Mouse (Mus musculus) hindbrain, embryonic 14.5 days (tissue): Measurements from ENCODE around the gene Rap1gap2. TPM values are rescaled to one million over a fixed set of nuclear protein-coding genes. Genes with fewer than 3 reads are reported as not detected.

ENCODE experiments used
- ATAC-seq: fragments of 200-750 bp; cut with Nextera tagmentation; 2 replicates; pipeline ENCODE4 v1.8.0; 2017; ENCODE audit warnings: moderate number of reproducible peaks, mild to moderate bottlenecking, moderate TSS enrichment, moderate library complexity; ENCODE audit not compliant: low FRiP score
- DNase-seq: peaks from one replicate; pipeline ENCODE4 v3.0.0-alpha.2; 2015; ENCODE audit warnings: low spot score
- H3K27ac ChIP-seq: fragments of 300-500 bp; sonication (generic); 2 replicates; pipeline ENCODE4 v1.5.1; 2014; ENCODE audit warnings: mild to moderate bottlenecking, moderate library complexity
- H3K27me3 ChIP-seq: fragments of 300-500 bp; sonication (generic); 2 replicates; pipeline ENCODE4 v1.6.1; 2014; ENCODE audit warnings: mild to moderate bottlenecking, low read length, mixed read lengths; ENCODE audit not compliant: control insufficient read depth, insufficient read depth
- H3K36me3 ChIP-seq: fragments of 300-500 bp; sonication (generic); replicated peaks from 2 replicates; pipeline ENCODE4 v1.6.1; 2014; ENCODE audit not compliant: control insufficient read depth, insufficient read depth
- H3K4me1 ChIP-seq: fragments of 300-500 bp; sonication (generic); replicated peaks from 2 replicates; pipeline ENCODE4 v1.6.1; 2014; ENCODE audit warnings: antibody characterized with exemption, low read length, mixed read lengths; ENCODE audit not compliant: control insufficient read depth, insufficient read depth
- H3K4me2 ChIP-seq: fragments of 300-500 bp; sonication (generic); replicated peaks from 2 replicates; pipeline ENCODE4 v1.6.1; 2014; ENCODE audit warnings: mild to moderate bottlenecking, moderate library complexity
- H3K4me3 ChIP-seq: fragments of 300-500 bp; sonication (generic); replicated peaks from 2 replicates; pipeline ENCODE4 v1.5.1; 2014; ENCODE audit warnings: mild to moderate bottlenecking, low read length
- H3K9ac ChIP-seq: fragments of 300-500 bp; sonication (generic); 2 replicates; pipeline ENCODE4 v1.6.1; 2014
- H3K9me3 ChIP-seq: fragments of 300-500 bp; sonication (generic); 2 replicates; pipeline ENCODE4 v1.6.1; 2016; ENCODE audit warnings: low read length; ENCODE audit not compliant: control insufficient read depth
- WGBS: fragments of 180-500 bp; shearing (Covaris S2); extraction: QIAGEN DNeasy Blood & Tissue Kit; methylation state at CpG from one replicate; pipeline ENCODE4 v1.1.7; 2014; 5-methylcytosine and 5-hydroxymethylcytosine counted together
- polyA plus RNA-seq: library from polyadenylated mRNA; unstranded; fragments of >200 nt; fragmentation: Nextera tagmentation; extraction: Ambion mirVana; gene quantifications from 2 replicates; pipeline ENCODE4 v1.2.1, GENCODE M21; 2014

The Rap1gap2 gene
- polyA plus RNA-seq, 1 experiment from 2014 or later, result 11.2 TPM

GRCm38 (mm10) chr11:74447991-74448403 is 162.7 kb downstream of the Rap1gap2 start:
- no peaks in the 10 kb centered on the region for H3K27me3 ChIP-seq
- DNase-seq (no peak), ATAC-seq (no peak)
- no peak overlapping the region for H3K9ac ChIP-seq
- no peaks in the 10 kb centered on the region for H3K4me1 ChIP-seq
- 89% methylated on average over 6 of the region's 6 CpGs for WGBS
- H3K4me3 ChIP-seq, result no peak overlapping the region
- H3K27ac ChIP-seq, result no peak overlapping the region
- H3K4me2 ChIP-seq, result no peak overlapping the region
- H3K36me3 ChIP-seq, result no peaks in the 10 kb centered on the region
- H3K9me3 ChIP-seq, result no peaks in the 10 kb centered on the region

- Histone ChIP-seq H3K4me1 (no peaks in the 10 kb centered on the region), H3K27ac (no peak overlapping the region)
These were observed 165.1 kb downstream of the Rap1gap2 start for GRCm38 (mm10) chr11:74445591-74445990.

GRCm38 (mm10) chr11:74443924-74444256 is 166.8 kb downstream of the Rap1gap2 start:
- no peaks in the 10 kb centered on the region for H3K9me3 ChIP-seq
- no peak for DNase-seq
- H3K27me3 ChIP-seq, result no peaks in the 10 kb centered on the region
- H3K27ac ChIP-seq, result no peak overlapping the region
- 76% methylated on average over 5 of the region's 5 CpGs for WGBS
- H3K36me3 ChIP-seq, result no peaks in the 10 kb centered on the region
- H3K9ac ChIP-seq, result no peak overlapping the region
- ATAC-seq, result no peak
- no peak overlapping the region for H3K4me2 ChIP-seq
- H3K4me1 ChIP-seq, result no peaks in the 10 kb centered on the region
- no peak overlapping the region for H3K4me3 ChIP-seq

More at GRCm38 (mm10) chr11:74445591-74445990, 165.1 kb downstream of the Rap1gap2 start:
- H3K4me2 ChIP-seq, result no peak overlapping the region
- no peak overlapping the region for H3K9ac ChIP-seq
- ATAC-seq (no peak), DNase-seq (no peak)
- H3K36me3 ChIP-seq, result no peaks in the 10 kb centered on the region
- no peak overlapping the region for H3K4me3 ChIP-seq
- 80% methylated on average over 3 of the region's 3 CpGs for WGBS
- no peaks in the 10 kb centered on the region for H3K27me3 ChIP-seq
- H3K9me3 ChIP-seq, result no peaks in the 10 kb centered on the region

GRCm38 (mm10) chr11:74443147-74443923 is 167.4 kb downstream of the Rap1gap2 start:
- no peak for DNase-seq
- no peaks in the 10 kb centered on the region for H3K36me3 ChIP-seq
- no peak overlapping the region for H3K4me3 ChIP-seq
- ATAC-seq, result no peak
- no peak overlapping the region for H3K27ac ChIP-seq
- no peaks in the 10 kb centered on the region for H3K9me3 ChIP-seq
- H3K9ac ChIP-seq, result no peak overlapping the region
- H3K4me1 ChIP-seq, result no peaks in the 10 kb centered on the region
- no peaks in the 10 kb centered on the region for H3K27me3 ChIP-seq
- 90% methylated on average over 6 of the region's 6 CpGs for WGBS
- no peak overlapping the region for H3K4me2 ChIP-seq

- no peaks in the 10 kb centered on the region for H3K4me1 ChIP-seq
- no peaks in the 10 kb centered on the region for H3K36me3 ChIP-seq
- H3K27ac ChIP-seq, result no peak overlapping the region
- DNase-seq (no peak), ATAC-seq (no peak)
- H3K9ac ChIP-seq, result no peak overlapping the region
- no peaks in the 10 kb centered on the region for H3K9me3 ChIP-seq
- no peak overlapping the region for H3K4me3 ChIP-seq
- no peak overlapping the region for H3K4me2 ChIP-seq
- no peaks in the 10 kb centered on the region for H3K27me3 ChIP-seq
- WGBS, result 87% methylated on average over 4 of the region's 4 CpGs
These were observed 168.3 kb downstream of the Rap1gap2 start for GRCm38 (mm10) chr11:74442396-74442795.

- 84% methylated on average over 8 of the region's 8 CpGs for WGBS
- no peaks in the 10 kb centered on the region for H3K36me3 ChIP-seq
- H3K4me1 ChIP-seq, result no peaks in the 10 kb centered on the region
- no peak overlapping the region for H3K9ac ChIP-seq
- no peaks in the 10 kb centered on the region for H3K27me3 ChIP-seq
- ATAC-seq (no peak), DNase-seq (no peak)
- no peak overlapping the region for H3K27ac ChIP-seq
- no peaks in the 10 kb centered on the region for H3K9me3 ChIP-seq
- no peak overlapping the region for H3K4me3 ChIP-seq
- no peak overlapping the region for H3K4me2 ChIP-seq
These were observed 170.6 kb downstream of the Rap1gap2 start for GRCm38 (mm10) chr11:74440112-74440511.

GRCm38 (mm10) chr11:74439202-74439601 is 171.5 kb downstream of the Rap1gap2 start:
- H3K27ac ChIP-seq, result no peak overlapping the region
- DNase-seq (no peak), ATAC-seq (no peak)
- H3K9ac ChIP-seq, result no peak overlapping the region
- H3K27me3 ChIP-seq, result no peaks in the 10 kb centered on the region
- no peaks in the 10 kb centered on the region for H3K9me3 ChIP-seq
- WGBS, result 63% methylated on average over 6 of the region's 6 CpGs
- no peaks in the 10 kb centered on the region for H3K36me3 ChIP-seq
- H3K4me1 ChIP-seq, result no peaks in the 10 kb centered on the region
- H3K4me3 ChIP-seq, result no peak overlapping the region
- H3K4me2 ChIP-seq, result no peak overlapping the region

GRCm38 (mm10) chr11:74438249-74438648 is 172.5 kb downstream of the Rap1gap2 start:
- no peaks in the 10 kb centered on the region for H3K36me3 ChIP-seq
- no peaks in the 10 kb centered on the region for H3K9me3 ChIP-seq
- no peak overlapping the region for H3K4me3 ChIP-seq
- ATAC-seq, result no peak
- H3K27ac ChIP-seq, result no peak overlapping the region
- H3K4me1 ChIP-seq, result no peaks in the 10 kb centered on the region
- no peak overlapping the region for H3K9ac ChIP-seq
- no peak overlapping the region for H3K4me2 ChIP-seq
- H3K27me3 ChIP-seq, result no peaks in the 10 kb centered on the region
- 100% methylated on average over 4 of the region's 4 CpGs for WGBS
- no peak for DNase-seq

GRCm38 (mm10) chr11:74435366-74435765 is 175.3 kb downstream of the Rap1gap2 start:
- no peak overlapping the region for H3K4me2 ChIP-seq
- no peak overlapping the region for H3K27ac ChIP-seq
- 93% methylated on average over 2 of the region's 2 CpGs for WGBS

GRCm38 (mm10) chr11:74433000-74433399 is 177.7 kb downstream of the Rap1gap2 start:
- ATAC-seq (no peak), DNase-seq (no peak)
- Histone ChIP-seq H3K9ac (no peak overlapping the region), H3K27ac (no peak overlapping the region), H3K36me3 (no peaks in the 10 kb centered on the region), H3K4me1 (peaks cover 8% of the 10 kb centered on the region), H3K4me2 (no peak overlapping the region), H3K9me3 (no peaks in the 10 kb centered on the region), H3K4me3 (no peak overlapping the region), H3K27me3 (no peaks in the 10 kb centered on the region)
- 92% methylated on average over 4 of the region's 4 CpGs for WGBS

More at GRCm38 (mm10) chr11:74435366-74435765, 175.3 kb downstream of the Rap1gap2 start:
- Histone ChIP-seq H3K9ac (no peak overlapping the region), H3K4me1 (no peaks in the 10 kb centered on the region), H3K4me3 (no peak overlapping the region), H3K27me3 (no peaks in the 10 kb centered on the region), H3K9me3 (no peaks in the 10 kb centered on the region), H3K36me3 (no peaks in the 10 kb centered on the region)
- ATAC-seq (no peak), DNase-seq (no peak)
